Mouse (Mus musculus) CD4-positive, CD25-positive, alpha-beta regulatory T cell, adult 9 weeks (primary cell): ENCODE results near the gene Cwc25. TPM values are rescaled to one million over a fixed set of nuclear protein-coding genes. Genes with fewer than 3 reads are reported as not detected.

Experiments
- polyA plus RNA-seq: library from polyadenylated mRNA; unstranded; fragments of 100-300 nt; shearing (Covaris generic); gene quantifications from one replicate; pipeline ENCODE4 v1.2.1, GENCODE M21; 2017

The Cwc25 gene
- polyA plus RNA-seq = 32.5 TPM

DNA sequence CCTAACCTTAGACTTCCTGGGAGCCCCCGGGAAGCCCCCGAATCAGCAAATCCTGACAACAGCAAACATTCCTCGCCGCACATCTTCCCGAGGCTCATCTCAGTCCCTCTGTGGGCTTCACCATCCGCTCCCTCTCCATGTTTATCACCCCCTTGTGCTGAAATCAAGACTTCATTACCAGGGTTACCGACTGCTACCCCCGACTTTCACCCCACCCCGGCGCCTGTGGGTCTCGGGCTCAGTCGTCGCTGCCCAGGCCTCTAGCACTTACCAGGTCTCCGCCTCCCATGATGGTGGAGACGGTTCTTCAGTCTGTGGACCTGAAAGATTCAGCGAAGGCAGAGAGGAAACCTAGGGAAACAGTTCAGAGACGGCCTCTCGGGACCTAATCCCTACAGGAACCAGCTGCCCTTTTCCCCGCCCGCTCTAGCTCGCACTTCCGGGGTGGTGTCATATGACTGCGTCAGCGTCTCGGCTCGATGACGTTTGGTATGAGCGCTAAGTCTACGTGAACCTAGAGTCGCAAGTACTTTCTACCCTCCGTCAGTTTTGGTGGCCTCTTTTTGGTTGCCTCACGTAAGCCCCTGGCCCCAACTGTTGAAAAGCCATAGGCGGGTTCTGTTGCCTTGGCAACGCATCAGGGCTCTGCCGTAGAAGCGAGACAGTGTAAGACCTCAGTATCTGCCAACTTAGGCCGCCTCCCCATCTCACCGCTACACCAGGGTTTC, at the start of gene Cwc25:
Gene Cwc25 (minus strand): TSS at position 403 of the 728 bp plus-strand sequence.

DNA sequence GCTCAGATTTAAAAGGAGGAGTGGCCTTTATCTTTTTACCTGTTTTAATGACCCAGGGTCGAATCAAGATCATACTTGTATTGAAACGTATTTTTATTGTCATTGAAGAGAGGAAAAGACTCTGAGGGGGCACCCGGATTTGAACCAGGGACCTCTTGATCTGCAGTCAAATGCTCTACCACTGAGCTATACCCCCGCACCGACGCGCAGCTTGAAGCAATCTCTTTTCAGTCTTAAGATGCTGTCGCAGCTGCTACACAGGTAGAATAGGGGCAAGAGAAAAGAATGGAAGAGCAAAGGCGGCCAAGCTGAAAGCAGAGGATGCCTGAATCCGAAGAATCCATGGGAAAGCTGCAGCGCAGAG, 32.4 kb upstream of the Cwc25 start, which contains the start of gene Lasp1:
Gene Lasp1 (plus strand): TSS at position 219 of the 364 bp plus-strand sequence.

DNA sequence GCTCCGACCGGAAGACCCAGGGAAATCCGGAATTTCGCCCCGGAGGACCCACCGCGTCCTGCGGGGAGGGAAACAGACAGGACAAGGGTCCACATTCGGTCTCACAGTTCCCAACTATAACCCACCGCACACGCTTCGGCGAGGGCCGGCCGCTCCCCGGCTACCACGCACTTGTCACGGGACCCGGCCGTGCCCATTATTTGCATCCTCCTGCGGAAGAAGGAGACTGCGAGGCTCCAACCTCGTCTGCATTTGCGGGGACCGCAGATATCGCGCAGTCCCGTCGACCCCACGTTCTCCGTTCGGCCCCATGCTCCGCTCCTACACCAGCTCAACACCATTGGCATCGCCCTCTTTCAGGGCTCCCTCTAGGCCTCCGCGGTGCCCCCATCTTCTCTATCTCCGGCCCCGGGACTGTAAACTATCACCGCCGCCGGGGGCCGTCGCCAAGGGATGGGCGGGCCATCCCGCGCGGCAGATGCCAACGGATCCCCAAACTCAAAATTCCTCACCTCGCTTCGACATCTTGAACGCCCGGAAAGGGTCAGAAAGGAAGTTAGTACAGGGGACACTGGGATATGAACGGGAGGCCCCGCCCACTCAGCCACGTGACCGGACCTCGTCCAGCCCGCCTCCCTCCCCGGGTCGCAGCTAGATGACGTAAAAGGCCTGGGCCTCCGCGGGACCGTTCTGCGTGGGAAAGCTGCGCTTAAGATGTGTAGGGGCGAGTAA, 15.6 kb upstream of the Cwc25 start, which contains the start of gene Rpl23:
Gene Rpl23 (minus strand): TSS at position 606 of the 732 bp plus-strand sequence.

DNA sequence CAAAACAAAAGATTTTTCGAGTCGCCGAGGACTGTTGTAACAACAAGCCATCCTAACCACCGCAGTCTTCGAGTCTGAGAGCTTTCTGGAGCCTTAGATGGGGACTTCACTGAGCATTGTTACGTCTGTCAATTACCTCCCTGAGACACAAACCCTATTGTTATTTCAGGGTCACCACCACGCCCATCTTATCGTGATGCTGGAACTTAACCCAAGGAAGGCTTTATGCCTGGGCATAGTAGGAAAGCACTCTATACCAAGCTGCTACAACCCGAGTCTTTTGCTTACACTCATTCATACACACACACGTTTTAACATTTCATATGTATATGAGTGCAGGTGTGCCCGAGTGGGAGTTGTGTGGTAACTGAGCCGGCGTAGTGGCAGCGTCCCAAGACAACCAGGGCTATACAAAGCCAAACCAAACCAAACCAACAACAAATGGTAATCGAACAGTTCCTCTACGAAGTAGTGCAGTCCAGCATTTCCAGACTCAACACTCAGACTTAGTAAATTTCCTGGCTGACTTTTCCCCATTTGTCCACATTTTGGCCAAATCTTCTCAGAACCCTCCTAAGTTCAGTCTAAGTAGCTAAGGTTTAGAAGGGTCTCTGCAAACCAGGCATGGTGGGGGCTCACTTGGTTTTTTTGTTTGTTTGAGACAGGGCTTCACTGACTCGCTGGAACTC, 9.6 kb upstream of the Cwc25 start, which contains the start of gene 1700001P01Rik:
Gene 1700001P01Rik (minus strand): TSS at position 111 of the 689 bp plus-strand sequence.

DNA sequence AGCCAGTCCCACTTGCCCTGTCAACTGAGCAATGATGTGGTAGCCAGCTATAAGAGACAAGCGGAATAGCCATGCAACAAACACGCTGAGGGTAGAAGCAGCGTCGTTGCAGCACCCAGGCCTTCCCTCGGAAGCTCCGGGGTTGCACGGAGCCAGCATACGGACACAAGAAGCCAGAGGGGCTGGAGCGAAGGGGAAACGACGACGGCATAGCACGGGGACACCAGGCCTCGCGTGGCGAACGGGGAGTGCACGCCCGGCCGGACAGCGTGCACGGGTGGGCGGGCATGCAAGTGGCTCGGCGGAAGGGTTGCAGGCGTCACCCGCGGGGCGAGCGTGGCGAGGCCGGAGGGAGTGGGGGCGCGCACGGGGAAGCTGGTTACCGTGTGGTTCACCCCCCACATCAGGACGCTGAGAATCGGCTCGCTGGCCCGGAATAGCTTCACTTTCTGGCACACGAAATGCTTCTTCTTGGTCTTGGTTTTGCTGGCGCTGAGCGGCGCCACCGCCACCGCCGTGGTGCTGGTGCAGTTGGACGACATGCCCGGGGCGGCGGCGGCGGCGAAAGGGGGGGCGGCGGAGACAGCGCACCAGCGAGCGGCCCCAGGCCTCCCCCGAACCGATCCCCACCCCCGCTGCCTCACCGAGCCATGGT, 22.2 kb downstream of the Cwc25 start, which contains the start of gene Pip4k2b:
Gene Pip4k2b (minus strand): TSS at position 642 of the 655 bp plus-strand sequence.

DNA sequence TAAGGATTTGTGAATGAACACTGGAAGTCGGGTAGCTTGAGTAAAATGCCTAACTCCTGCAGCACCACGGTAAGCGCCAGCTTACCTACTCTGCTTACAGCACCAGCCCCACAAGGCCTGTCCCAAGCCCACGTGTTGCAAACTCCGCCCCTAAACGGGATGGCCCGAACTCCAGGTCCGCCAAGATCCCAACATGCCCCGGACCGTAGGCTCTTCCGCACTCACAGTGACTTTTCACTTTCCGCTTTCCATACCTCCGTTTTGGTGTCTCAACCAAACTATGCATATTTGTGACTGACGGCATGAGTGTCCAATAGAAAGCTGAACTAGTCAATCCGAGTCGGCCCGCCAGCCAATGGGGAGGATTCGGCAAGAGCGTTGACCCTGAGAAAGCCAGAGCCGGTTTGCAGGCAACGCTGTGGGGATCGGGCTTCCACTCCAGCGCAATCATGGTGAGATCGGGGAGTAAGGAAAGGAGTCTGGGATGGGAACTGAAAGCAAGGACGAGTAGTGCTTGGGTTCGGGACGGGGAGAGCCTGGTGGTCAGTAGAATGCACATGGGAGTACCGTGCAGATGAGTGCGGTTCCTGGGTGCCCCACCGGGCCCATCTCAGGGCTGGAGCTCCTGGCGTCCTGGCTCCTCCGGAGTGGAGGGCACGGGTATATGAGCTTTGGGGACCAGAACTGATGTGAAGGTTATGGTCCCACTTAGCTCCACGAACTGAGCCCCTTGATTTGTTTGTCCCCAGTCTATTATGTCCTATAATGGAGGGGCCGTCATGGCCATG, 63.1 kb downstream of the Cwc25 start, which contains the start of gene Psmb3:
Gene Psmb3 (plus strand): TSS at position 361 of the 788 bp plus-strand sequence.

DNA sequence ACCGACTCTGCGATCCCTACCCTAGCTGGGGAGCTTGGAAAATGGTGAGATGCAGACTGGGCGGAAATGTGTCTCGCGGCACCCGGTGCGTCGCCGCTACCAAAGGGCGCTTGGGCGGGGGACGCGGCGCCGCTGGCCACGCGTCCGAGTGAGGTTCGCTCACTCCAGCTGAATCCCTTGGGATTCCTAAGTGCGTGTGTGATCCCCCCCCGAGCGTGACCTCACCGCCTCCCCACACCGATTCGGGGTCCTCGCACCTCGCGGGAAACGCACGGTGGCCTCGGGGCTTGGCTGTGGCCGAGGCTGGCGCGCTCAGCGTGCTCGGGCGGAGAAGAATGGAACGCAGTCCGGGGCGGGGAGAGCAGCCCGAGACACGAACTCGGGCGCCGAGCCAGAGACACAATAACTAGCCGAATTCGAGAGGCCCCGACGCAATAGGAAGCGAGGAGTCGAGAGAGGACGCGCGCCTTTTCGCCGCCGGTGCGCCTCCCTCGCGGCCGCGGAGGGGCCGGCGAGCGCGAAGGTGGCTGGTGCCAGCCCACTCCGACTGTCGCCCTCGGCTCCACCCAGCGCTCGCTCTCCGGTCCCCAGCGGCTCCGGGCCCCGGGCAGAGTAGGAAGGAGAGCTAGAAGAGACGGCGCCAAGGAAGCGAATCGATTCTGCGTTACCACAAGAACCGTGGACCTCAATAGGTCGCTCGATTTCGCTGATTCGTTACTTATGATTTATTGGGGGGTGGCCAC, 66.2 kb downstream of the Cwc25 start, which contains the start of gene Pcgf2:
Gene Pcgf2 (minus strand): TSS at position 495 of the 743 bp plus-strand sequence.

Other genes with a start within 250 kb of the Cwc25 start
- not detected for gene Srcin1, start 190.4 kb downstream of the Cwc25 start, polyA plus RNA-seq
- gene Epop, start 136.9 kb downstream of the Cwc25 start, polyA plus RNA-seq = 0.73 TPM
- 10.3 TPM for gene Mllt6, start 103.1 kb downstream of the Cwc25 start, polyA plus RNA-seq
- 93.6 TPM for gene Cisd3, start 80.7 kb downstream of the Cwc25 start, polyA plus RNA-seq
- 1.8 TPM for gene Pcgf2, start 66.1 kb downstream of the Cwc25 start, polyA plus RNA-seq
- gene Psmb3, start 63.2 kb downstream of the Cwc25 start, polyA plus RNA-seq = 537 TPM
- 2.0 TPM for gene Pip4k2b, start 21.9 kb downstream of the Cwc25 start, polyA plus RNA-seq
- gene 1700001P01Rik, start 9.4 kb upstream of the Cwc25 start, polyA plus RNA-seq = not detected
- gene Rpl23, start 15.9 kb upstream of the Cwc25 start, polyA plus RNA-seq = 695 TPM
- 240 TPM for gene Lasp1, start 32.4 kb upstream of the Cwc25 start, polyA plus RNA-seq
- 0.77 TPM for gene B230217C12Rik, start 74.2 kb upstream of the Cwc25 start, polyA plus RNA-seq
- 1.1 TPM for gene Fbxo47, start 117.6 kb upstream of the Cwc25 start, polyA plus RNA-seq
- 1.4 TPM for gene Plxdc1, start 219.9 kb upstream of the Cwc25 start, polyA plus RNA-seq
- 139 TPM for gene Arl5c, start 229.6 kb upstream of the Cwc25 start, polyA plus RNA-seq